Mouse (Mus musculus) kidney, adult 2 months (tissue): ENCODE measurements around the gene Megf8. TPM values are rescaled to one million over a fixed set of nuclear protein-coding genes. Genes with fewer than 3 reads are reported as not detected.

ENCODE experiments used
- DNase-seq: peaks from one replicate; pipeline ENCODE4 v3.0.0; 2021
- H3K27ac ChIP-seq: fragments of 200-500 bp; 2 replicates; pipeline ENCODE4 v1.5.1; 2012; ENCODE audit warnings: low read depth, low read length, control low read depth, inconsistent platforms; ENCODE audit not compliant: insufficient read depth
- H3K27me3 ChIP-seq: fragments of 200-500 bp; replicated peaks from 2 replicates; pipeline ENCODE4 v1.6.1; 2012; ENCODE audit warnings: mild to moderate bottlenecking, moderate library complexity, low read length, inconsistent platforms; ENCODE audit not compliant: control insufficient read depth, insufficient read depth
- H3K36me3 ChIP-seq: fragments of 200-500 bp; 2 replicates; pipeline ENCODE4 v1.6.1; 2012; ENCODE audit warnings: mild to moderate bottlenecking, moderate library complexity, low read length, inconsistent platforms; ENCODE audit not compliant: control insufficient read depth, insufficient read depth
- H3K4me1 ChIP-seq: fragments of 200-500 bp; 2 replicates; pipeline ENCODE4 v1.6.1; 2011; ENCODE audit warnings: low read length; ENCODE audit not compliant: control insufficient read depth, insufficient read depth
- H3K4me3 ChIP-seq: fragments of 200-500 bp; 2 replicates; pipeline ENCODE4 v1.5.1; 2011; ENCODE audit warnings: mild to moderate bottlenecking, low read depth, low read length, control low read depth; ENCODE audit not compliant: insufficient read depth
- CTCF ChIP-seq: fragments of 200-500 bp; conservative IDR thresholded peaks from 2 replicates; pipeline ENCODE4 v1.5.1; 2011; ENCODE audit warnings: low read depth, mild to moderate bottlenecking, control low read depth, low read length, moderate library complexity, mixed read lengths; ENCODE audit not compliant: insufficient read depth, insufficient read length
- POLR2A ChIP-seq: fragments of 200-500 bp; IDR thresholded peaks from one replicate; pipeline ENCODE4 v1.6.1; 2011; ENCODE audit warnings: low read depth, low read length, control low read depth
- WGBS: fragments of 180-500 bp; shearing (Covaris S2); methylation state at CpG from one replicate; pipeline ENCODE4 v1.1.7; 2018; 5-methylcytosine and 5-hydroxymethylcytosine counted together
- polyA plus RNA-seq: library from polyadenylated mRNA; depleted of rRNA; stranded (reverse); fragments of >200 nt; gene quantifications from 2 replicates; pipeline ENCODE4 v1.2.3, GENCODE M21; 2012

Gene Megf8
- polyA plus RNA-seq, 1 experiment: 23.5 TPM

DNA sequence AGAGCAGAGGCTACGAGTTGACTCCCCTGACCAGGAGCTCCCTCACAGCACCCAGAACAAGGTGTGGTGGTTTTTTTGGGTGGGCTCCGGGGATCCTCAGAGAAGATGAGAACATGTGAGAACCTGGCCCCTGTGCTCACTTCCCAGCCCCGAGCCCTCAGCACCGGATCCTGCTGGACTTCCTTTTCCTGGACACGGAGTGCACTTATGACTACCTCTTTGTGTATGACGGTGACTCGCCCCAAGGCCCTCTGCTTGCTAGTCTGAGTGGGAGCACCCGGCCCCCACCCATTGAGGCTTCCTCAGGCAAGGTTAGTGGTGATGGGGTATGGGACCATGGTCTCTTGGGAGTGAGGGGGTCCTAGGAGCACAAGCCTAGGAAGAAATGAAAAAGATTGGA lies 9.3 kb downstream of the Megf8 start:
- no peak for TF ChIP-seq POLR2A
- no peak for TF ChIP-seq CTCF
- DNase-seq: peak; percentile 12
- no peaks in the 10 kb centered on the region for H3K4me1 ChIP-seq
- no peak overlapping the region for H3K4me3 ChIP-seq
- H3K27ac ChIP-seq: no peak overlapping the region
- no peaks in the 10 kb centered on the region for H3K27me3 ChIP-seq
- 76% methylated on average over 8 of the region's 8 CpGs for WGBS
- no peaks in the 10 kb centered on the region for H3K36me3 ChIP-seq

DNA sequence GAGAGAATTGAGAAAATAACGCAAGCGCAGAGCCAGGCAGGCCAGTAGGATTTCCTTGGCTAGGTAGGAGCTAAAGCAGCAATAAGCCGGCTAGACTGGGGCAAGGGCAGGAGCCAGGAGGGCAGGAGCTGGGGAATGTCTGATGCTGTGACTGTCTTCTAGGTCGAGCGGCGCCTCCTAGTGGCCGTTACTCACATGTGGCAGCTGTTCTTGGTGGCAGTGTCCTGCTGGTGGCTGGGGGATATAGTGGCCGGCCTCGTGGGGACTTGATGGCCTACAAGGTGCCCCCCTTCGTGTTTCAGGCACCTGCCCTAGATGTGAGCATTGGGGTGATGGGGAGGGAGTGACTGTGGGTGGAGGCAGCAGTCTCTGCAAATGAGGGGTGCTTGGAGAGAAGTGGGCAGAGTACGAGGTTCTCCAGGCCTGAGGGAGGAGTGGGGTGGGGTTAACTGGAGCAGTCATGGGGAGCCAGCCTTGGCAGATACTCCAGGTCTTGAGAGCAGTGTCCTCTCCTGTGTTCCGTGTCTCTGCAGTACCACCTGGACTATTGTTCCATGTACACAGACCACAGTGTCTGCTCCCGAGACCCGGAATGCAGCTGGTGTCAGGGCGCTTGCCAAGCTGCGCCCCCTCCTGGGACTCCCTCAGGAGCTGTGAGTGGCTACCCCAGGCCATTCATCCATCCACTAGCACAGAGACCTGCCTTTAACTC lies 16.8 kb downstream of the Megf8 start:
- WGBS: 47% methylated on average over 16 of the region's 16 CpGs
- peak; percentile 81 for TF ChIP-seq CTCF
- no peak for TF ChIP-seq POLR2A
- Histone ChIP-seq H3K4me3 (no peak overlapping the region), H3K27me3 (no peaks in the 10 kb centered on the region), H3K4me1 (no peaks in the 10 kb centered on the region), H3K27ac (no peak overlapping the region), H3K36me3 (no peaks in the 10 kb centered on the region)
- peak; percentile 81 for DNase-seq

DNA sequence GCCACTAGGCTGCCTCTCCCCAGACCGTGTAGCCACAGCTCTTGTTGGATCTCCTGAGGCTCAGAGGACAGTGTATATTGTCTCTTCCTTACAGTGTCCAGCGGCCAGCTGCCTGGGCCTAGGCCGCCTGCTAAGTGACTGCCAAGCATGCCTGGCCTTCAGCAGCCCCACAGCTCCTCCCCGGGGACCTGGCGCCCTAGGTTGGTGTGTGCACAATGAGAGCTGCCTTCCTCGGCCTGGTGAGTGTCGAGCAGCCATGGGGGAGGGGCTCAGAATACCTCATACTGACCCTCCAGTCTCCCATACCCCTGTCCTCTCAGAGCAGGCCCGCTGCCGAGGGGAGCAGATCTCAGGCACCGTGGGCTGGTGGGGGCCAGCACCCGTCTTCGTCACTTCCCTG lies 17.5 kb downstream of the Megf8 start:
- DNase-seq: no peak
- Histone ChIP-seq H3K27me3 (no peaks in the 10 kb centered on the region), H3K4me1 (no peaks in the 10 kb centered on the region), H3K36me3 (no peaks in the 10 kb centered on the region), H3K27ac (no peak overlapping the region), H3K4me3 (no peak overlapping the region)
- TF ChIP-seq CTCF: no peak
- no peak for TF ChIP-seq POLR2A
- WGBS: 89% methylated on average over 12 of the region's 12 CpGs

DNA sequence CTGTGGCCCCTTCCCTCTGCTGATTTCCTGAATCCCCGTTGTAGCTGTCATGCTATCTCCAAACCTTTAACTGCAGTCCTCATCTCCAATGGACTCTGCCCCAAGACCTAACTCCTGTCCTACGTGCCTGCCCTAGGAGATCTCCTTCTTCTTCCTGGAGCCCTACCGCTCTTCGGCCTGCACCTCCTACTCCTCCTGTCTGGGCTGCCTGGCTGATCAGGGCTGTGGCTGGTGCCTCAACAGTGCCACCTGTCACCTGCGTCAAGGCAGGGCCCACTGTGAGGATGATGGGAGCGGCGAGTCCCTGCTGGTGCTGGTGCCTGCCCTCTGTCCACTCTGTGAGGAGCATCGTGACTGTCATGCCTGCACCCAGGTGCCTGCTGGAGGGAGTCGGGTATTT lies 22.4 kb downstream of the Megf8 start:
- H3K4me3 ChIP-seq: no peak overlapping the region
- WGBS: 81% methylated on average over 9 of the region's 9 CpGs
- H3K27me3 ChIP-seq: no peaks in the 10 kb centered on the region
- H3K4me1 ChIP-seq: no peaks in the 10 kb centered on the region
- no peak for DNase-seq
- TF ChIP-seq CTCF (no peak), POLR2A (no peak)
- H3K27ac ChIP-seq: no peak overlapping the region
- no peaks in the 10 kb centered on the region for H3K36me3 ChIP-seq

DNA sequence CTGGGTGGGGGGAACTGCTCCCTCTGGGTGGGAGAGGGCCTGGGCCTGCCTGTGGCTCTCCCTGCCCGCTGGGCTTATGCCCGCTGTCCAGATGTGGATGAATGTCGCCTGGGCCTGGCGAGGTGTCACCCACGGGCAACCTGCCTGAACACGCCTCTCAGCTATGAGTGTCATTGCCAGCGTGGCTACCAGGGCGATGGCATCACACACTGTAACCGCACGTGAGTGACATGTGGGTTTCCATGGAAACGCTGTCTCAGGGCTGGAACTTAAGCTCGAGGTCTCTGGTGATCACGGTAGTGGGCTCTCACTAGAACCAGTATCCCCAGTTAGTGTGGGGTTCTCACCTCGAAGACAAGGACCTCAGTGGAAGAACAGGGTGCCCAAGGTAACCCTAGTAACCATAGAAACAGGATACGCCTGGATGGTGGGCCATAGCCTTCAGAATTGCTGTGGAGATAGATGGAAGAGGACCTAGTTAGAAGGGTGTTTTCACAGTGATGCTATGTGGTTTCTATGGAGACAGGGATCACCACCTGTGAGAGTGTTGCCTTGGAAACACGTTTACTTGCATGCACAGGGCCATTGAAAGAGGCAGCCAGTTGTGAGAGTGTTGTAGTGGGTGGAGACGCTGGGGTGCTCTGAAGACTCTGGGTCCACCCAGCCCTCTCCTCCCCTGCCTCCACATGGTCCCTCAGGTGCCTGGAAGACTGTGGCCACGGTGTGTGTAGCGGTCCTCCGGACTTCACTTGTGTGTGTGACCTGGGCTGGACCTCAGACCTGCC lies 24.2 kb downstream of the Megf8 start:
- Histone ChIP-seq H3K27me3 (no peaks in the 10 kb centered on the region), H3K27ac (no peak overlapping the region), H3K36me3 (no peaks in the 10 kb centered on the region), H3K4me1 (no peaks in the 10 kb centered on the region), H3K4me3 (no peak overlapping the region)
- DNase-seq: no peak
- TF ChIP-seq CTCF (no peak), POLR2A (no peak)
- 85% methylated on average over 20 of the region's 20 CpGs for WGBS

DNA sequence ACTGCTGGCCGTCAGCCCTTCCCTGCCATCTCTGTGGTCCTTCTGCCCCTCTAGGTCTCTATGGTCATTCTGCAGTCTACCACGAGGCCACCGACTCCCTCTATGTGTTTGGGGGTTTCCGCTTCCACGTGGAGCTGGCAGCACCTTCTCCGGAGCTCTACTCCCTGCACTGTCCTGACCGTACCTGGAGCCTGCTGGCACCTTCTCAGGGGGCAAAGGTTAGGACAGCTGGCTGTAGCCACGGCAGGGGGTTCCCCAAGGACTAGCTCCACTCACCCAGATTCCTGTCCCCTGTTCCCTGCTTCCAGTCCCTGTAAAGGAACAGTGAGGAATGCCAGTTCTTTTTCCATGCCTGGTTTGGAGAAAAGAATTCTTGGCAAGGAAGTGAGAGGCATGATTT lies 31.9 kb downstream of the Megf8 start:
- H3K36me3 ChIP-seq: no peaks in the 10 kb centered on the region; the same call in 1 of the 2 replicates
- no peak overlapping the region for H3K4me3 ChIP-seq
- no peak overlapping the region for H3K27ac ChIP-seq
- no peak for TF ChIP-seq CTCF
- no peak for TF ChIP-seq POLR2A
- peak; percentile 73 for DNase-seq
- no peaks in the 10 kb centered on the region for H3K4me1 ChIP-seq
- 63% methylated on average over 8 of the region's 8 CpGs for WGBS
- no peaks in the 10 kb centered on the region for H3K27me3 ChIP-seq

DNA sequence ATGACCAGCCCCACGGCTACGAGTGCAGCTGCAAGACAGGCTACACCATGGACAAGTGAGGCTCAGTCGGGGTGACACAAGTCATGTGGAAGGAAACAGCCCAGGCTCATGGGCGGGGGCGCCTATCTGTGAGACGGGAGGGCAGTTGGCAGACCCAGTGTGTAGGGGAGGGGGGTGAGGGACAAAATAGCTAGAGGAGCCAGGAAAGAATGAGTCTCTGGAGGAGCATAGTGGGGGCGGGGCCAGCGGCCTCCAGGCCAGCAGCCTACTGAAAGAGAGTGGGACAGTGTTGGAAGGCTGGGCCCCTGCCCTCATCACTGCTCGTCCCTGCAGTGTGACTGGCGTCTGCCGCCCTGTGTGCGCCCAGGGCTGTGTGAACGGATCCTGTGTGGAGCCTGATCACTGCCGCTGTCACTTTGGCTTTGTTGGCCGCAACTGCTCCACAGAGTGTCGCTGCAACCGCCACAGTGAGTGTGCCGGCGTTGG lies 41.8 kb downstream of the Megf8 start:
- Histone ChIP-seq H3K4me1 (no peaks in the 10 kb centered on the region), H3K36me3 (no peaks in the 10 kb centered on the region), H3K4me3 (no peak overlapping the region), H3K27ac (no peak overlapping the region), H3K27me3 (no peaks in the 10 kb centered on the region)
- TF ChIP-seq POLR2A (no peak), CTCF (no peak)
- no peak for DNase-seq
- WGBS: 86% methylated on average over 19 of the region's 19 CpGs
